13 mouse cellular contexts compared by ENCODE assay signal in genomic region chr8:94519021-94519420, GRCm38 (mm10).
"Had no signal": no experiment of that assay in that cellular context is flagged by ENCODE, and none has a peak within 500 bp of the region (broad histone marks: within the 10 kb centered on the region; RNA-seq: fewer than 3 reads in every experiment).

No protein-coding gene starts in this region.

- DNase-seq: cerebellum, adult 9-11 months; cerebellum, postnatal 25 days; cerebellum, postnatal 36 days; embryo, embryonic 11 days; forebrain, postnatal 0 days; gastrocnemius, adult 2 months; gastrocnemius, postnatal 10 days; gastrocnemius, postnatal 14 days; gastrocnemius, postnatal 25 days; gastrocnemius, postnatal 36 days; heart, adult 11 months; heart, adult 18-20 months; heart, adult 2 months had no signal
